Mouse (Mus musculus) thymus, postnatal 4 days (tissue): ENCODE results near the gene Tmem30c.

Source experiments
- DNase-seq: peaks from one replicate; pipeline ENCODE4 v3.0.0; 2021

Tmem30c gene

GRCm38 (mm10) chr16:57292765-57293164 is at the start of gene Tmem30c:
Gene Tmem30c (minus strand): TSS chr16:57292865.
- DNase-seq = no peak

GRCm38 (mm10) chr16:57340613-57340898 is 47.9 kb upstream of the Tmem30c start:
- no peak for DNase-seq

GRCm38 (mm10) chr16:57339765-57340612 is 47.3 kb upstream of the Tmem30c start:
- DNase-seq = no peak

GRCm38 (mm10) chr16:57336770-57337423 is 44.2 kb upstream of the Tmem30c start:
- no peak for DNase-seq

GRCm38 (mm10) chr16:57332301-57332700 is 39.6 kb upstream of the Tmem30c start:
- no peak for DNase-seq

- no peak for DNase-seq
These were observed 37.4 kb upstream of the Tmem30c start for GRCm38 (mm10) chr16:57330111-57330510.

GRCm38 (mm10) chr16:57329028-57329427 is 36.4 kb upstream of the Tmem30c start:
- DNase-seq = no peak

GRCm38 (mm10) chr16:57326996-57327395 is 34.3 kb upstream of the Tmem30c start:
- no peak for DNase-seq

GRCm38 (mm10) chr16:57319284-57320124 is 26.8 kb upstream of the Tmem30c start:
- no peak for DNase-seq

GRCm38 (mm10) chr16:57318637-57319125 is 26.0 kb upstream of the Tmem30c start:
- no peak for DNase-seq

GRCm38 (mm10) chr16:57317882-57318636 is 25.4 kb upstream of the Tmem30c start:
- no peak for DNase-seq

- DNase-seq = peak; percentile 33
These were observed 24.5 kb upstream of the Tmem30c start for GRCm38 (mm10) chr16:57317127-57317526.

- DNase-seq = no peak
These were observed 22.4 kb upstream of the Tmem30c start for GRCm38 (mm10) chr16:57315026-57315425.

GRCm38 (mm10) chr16:57314236-57314635 is 21.6 kb upstream of the Tmem30c start:
- DNase-seq = no peak

- peak; percentile 28 for DNase-seq
These were observed 20.8 kb upstream of the Tmem30c start for GRCm38 (mm10) chr16:57313487-57313886.

GRCm38 (mm10) chr16:57312130-57312529 is 19.5 kb upstream of the Tmem30c start:
- DNase-seq = no peak

GRCm38 (mm10) chr16:57305463-57305862 is 12.8 kb upstream of the Tmem30c start:
- no peak for DNase-seq

- DNase-seq = no peak
These were observed 11.1 kb upstream of the Tmem30c start for GRCm38 (mm10) chr16:57303716-57304115.

- DNase-seq = no peak
These were observed 10.4 kb upstream of the Tmem30c start for GRCm38 (mm10) chr16:57302792-57303698.

- DNase-seq = peak; percentile 35
These were observed 8.9 kb upstream of the Tmem30c start for GRCm38 (mm10) chr16:57301512-57302115.
